Mouse (Mus musculus) heart, adult 2 months (tissue): Measurements from ENCODE around the gene Nek6. TPM values are rescaled to one million over a fixed set of nuclear protein-coding genes. Genes with fewer than 3 reads are reported as not detected.
A peak's percentile ranks its signal among the peaks of the same experiment; 100 is the strongest.

Source experiments
- DNase-seq, 2 experiments: peaks; one replicate each; pipeline ENCODE4 v3.0.0; 2021
- H3K27ac ChIP-seq: fragments of 200-600 bp; 2 replicates; pipeline ENCODE4 v1.8.1; 2022
- H3K27me3 ChIP-seq: fragments of 200-500 bp; 2 replicates; pipeline ENCODE4 v1.6.1; 2012; ENCODE audit warnings: mild to moderate bottlenecking, low read length, inconsistent platforms, mixed read lengths; ENCODE audit not compliant: control insufficient read depth, insufficient read depth
- H3K36me3 ChIP-seq: fragments of 200-500 bp; 2 replicates; pipeline ENCODE4 v1.6.1; 2012; ENCODE audit warnings: low read length, inconsistent platforms; ENCODE audit not compliant: control insufficient read depth, insufficient read depth
- H3K4me1 ChIP-seq: fragments of 200-500 bp; 2 replicates; pipeline ENCODE4 v1.6.1; 2011; ENCODE audit warnings: low read length; ENCODE audit not compliant: control insufficient read depth, insufficient read depth
- H3K4me3 ChIP-seq: fragments of 200-600 bp; 2 replicates; pipeline ENCODE4 v1.8.1; 2022
- H3K79me2 ChIP-seq: fragments of 200-500 bp; replicated peaks from 2 replicates; pipeline ENCODE4 v1.6.1; 2012; ENCODE audit warnings: mild to moderate bottlenecking, inconsistent platforms, low read length, moderate library complexity, mixed read lengths; ENCODE audit not compliant: control insufficient read depth, insufficient read depth
- H3K9ac ChIP-seq: fragments of 200-500 bp; 2 replicates; pipeline ENCODE4 v1.6.1; 2012; ENCODE audit warnings: low read depth, mild to moderate bottlenecking, control low read depth, inconsistent platforms, low read length, mixed read lengths
- CTCF ChIP-seq: fragments of 200-600 bp; IDR thresholded peaks from 2 replicates; pipeline ENCODE4 v1.8.1; 2022; ENCODE audit warnings: antibody characterized with exemption, mild to moderate bottlenecking, moderate library complexity
- EP300 ChIP-seq: fragments of 200-500 bp; IDR thresholded peaks from 2 replicates; pipeline ENCODE4 v1.6.1; 2011; ENCODE audit warnings: low read depth, low read length, control low read depth; ENCODE audit not compliant: insufficient read depth
- POLR2A ChIP-seq: fragments of 200-500 bp; IDR thresholded peaks from 2 replicates; pipeline ENCODE4 v1.6.1; 2011; ENCODE audit warnings: mild to moderate bottlenecking, low read depth, low read length, control low read depth; ENCODE audit not compliant: insufficient read depth
- WGBS: fragments of 180-500 bp; shearing (Covaris S2); methylation state at CpG from one replicate; pipeline ENCODE4 v1.1.7; 2018; 5-methylcytosine and 5-hydroxymethylcytosine counted together
- intact Hi-C: fragments of 180-260 bp; cut with DNase I; formaldehyde crosslinking; loops from one replicate; pipeline ENCODE4 v1.15.1; 2025
- microRNA-seq, 2 experiments: library from miRNA; unstranded; fragments of <30 nt; microRNA quantifications; one replicate each; pipeline ENCODE4 v1.2.0; 2021
- polyA plus RNA-seq: library from polyadenylated mRNA; depleted of rRNA; stranded (reverse); fragments of >200 nt; gene quantifications from 2 replicates; pipeline ENCODE4 v1.2.3, GENCODE M21; 2012; rRNA removed
- total RNA-seq, 2 experiments: library from RNA; stranded (reverse); gene quantifications; 2 replicates each; pipeline ENCODE4 v1.2.3; 2021

The Nek6 gene
- total and polyA plus RNA-seq, 3 experiments: 2.9 to 5.8 (median 3.3) TPM

- 87% methylated on average over 4 of the region's 4 CpGs for WGBS
- Histone ChIP-seq H3K79me2 (peaks cover 5% of the 10 kb centered on the region), H3K9ac (no peak overlapping the region), H3K4me3 (no peak overlapping the region), H3K27ac (no peak overlapping the region), H3K36me3 (peaks cover 10% of the 10 kb centered on the region), H3K27me3 (no peaks in the 10 kb centered on the region), H3K4me1 (peaks cover 2% of the 10 kb centered on the region)
- intact Hi-C loops: no loop called here
- DNase-seq: no peak
- TF ChIP-seq POLR2A (no peak), CTCF (no peak), EP300 (no peak)
These were observed 117.4 kb downstream of the Nek6 start for GRCm38 (mm10) chr2:38628801-38629200.

- TF ChIP-seq CTCF: no peak
- TF ChIP-seq EP300: no peak
- TF ChIP-seq POLR2A: no peak
- Histone ChIP-seq H3K4me3 (no peak overlapping the region), H3K27ac (no peak overlapping the region), H3K9ac (no peak overlapping the region), H3K27me3 (no peaks in the 10 kb centered on the region), H3K4me1 (no peaks in the 10 kb centered on the region; the same call in 1 of the 2 replicates), H3K79me2 (peaks cover 4% of the 10 kb centered on the region), H3K36me3 (peaks cover 6% of the 10 kb centered on the region)
- intact Hi-C loops: no loop called here
- WGBS: 90% methylated on average over 3 of the region's 3 CpGs
- no peak for DNase-seq
These were observed 118.0 kb downstream of the Nek6 start for GRCm38 (mm10) chr2:38629451-38629850.

- H3K36me3 ChIP-seq: peaks cover 9% of the 10 kb centered on the region
- intact Hi-C loops: no loop called here
These were observed 119.1 kb downstream of the Nek6 start for GRCm38 (mm10) chr2:38630574-38630973.

DNA sequence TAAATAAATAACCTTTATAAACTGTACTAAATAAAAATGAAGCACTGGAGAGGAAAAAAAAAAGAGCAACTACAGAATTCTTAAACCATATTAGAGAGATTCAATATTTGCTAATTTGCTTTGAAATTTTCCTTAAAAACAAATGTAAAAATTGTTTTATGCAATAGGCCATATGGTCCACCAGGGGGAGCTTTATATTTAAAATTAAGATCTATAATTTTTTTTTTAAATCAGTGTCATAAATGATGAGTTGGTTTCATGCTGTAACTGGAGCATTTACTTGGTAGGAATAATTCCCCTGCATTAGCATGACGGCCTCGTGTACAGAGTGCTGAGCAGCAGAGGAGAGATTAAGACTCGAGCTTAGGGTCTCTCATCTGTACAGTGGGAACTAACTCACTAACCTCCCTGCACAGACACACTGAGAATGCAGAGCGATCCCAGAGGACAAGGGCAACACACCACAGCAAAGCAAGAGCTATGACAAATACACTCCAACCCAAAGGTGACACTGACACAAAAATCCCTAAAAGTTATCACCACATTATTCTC is 126.3 kb downstream of the Nek6 start:
- WGBS: 72% methylated on average over 4 of the region's 4 CpGs
- H3K27ac ChIP-seq: no peak overlapping the region
- intact Hi-C loops: no loop called here
- H3K4me3 ChIP-seq: no peak overlapping the region
- H3K4me1 ChIP-seq: no peaks in the 10 kb centered on the region
- H3K27me3 ChIP-seq: no peaks in the 10 kb centered on the region
- no peak overlapping the region for H3K9ac ChIP-seq
- TF ChIP-seq EP300: no peak
- peak; percentile 83 for TF ChIP-seq CTCF
- no peaks in the 10 kb centered on the region for H3K79me2 ChIP-seq
- H3K36me3 ChIP-seq: peaks cover 13% of the 10 kb centered on the region
- no peak for DNase-seq

More at GRCm38 (mm10) chr2:38630574-38630973, 119.1 kb downstream of the Nek6 start:
- no peak for TF ChIP-seq EP300
- TF ChIP-seq CTCF: no peak
- no peak for TF ChIP-seq POLR2A
- H3K27ac ChIP-seq: no peak overlapping the region
- no peak overlapping the region for H3K4me3 ChIP-seq
- H3K27me3 ChIP-seq: no peaks in the 10 kb centered on the region
- H3K9ac ChIP-seq: no peak overlapping the region
- no peak for DNase-seq
- H3K4me1 ChIP-seq: no peaks in the 10 kb centered on the region; the same call in 1 of the 2 replicates
- WGBS: 69% methylated on average over 2 of the region's 2 CpGs
- peaks cover 4% of the 10 kb centered on the region for H3K79me2 ChIP-seq

GRCm38 (mm10) chr2:38641761-38642160 is 130.3 kb downstream of the Nek6 start:
- peaks cover 13% of the 10 kb centered on the region for H3K36me3 ChIP-seq
- DNase-seq: no peak
- no peak overlapping the region for H3K9ac ChIP-seq
- no peak overlapping the region for H3K4me3 ChIP-seq
- peaks cover 4% of the 10 kb centered on the region for H3K79me2 ChIP-seq
- 90% methylated on average over 1 of the region's 1 CpGs for WGBS
- intact Hi-C loops: loop anchor here (1.0 to 10.0 kb wide), 2 partner anchors 18 to 363 kb away; partner anchors contain the start of genes Arpc5l and Rpl35
- TF ChIP-seq CTCF: no peak
- no peak for TF ChIP-seq POLR2A
- TF ChIP-seq EP300: no peak
- peaks cover 3% of the 10 kb centered on the region for H3K4me1 ChIP-seq
- no peaks in the 10 kb centered on the region for H3K27me3 ChIP-seq
- no peak overlapping the region for H3K27ac ChIP-seq

DNA sequence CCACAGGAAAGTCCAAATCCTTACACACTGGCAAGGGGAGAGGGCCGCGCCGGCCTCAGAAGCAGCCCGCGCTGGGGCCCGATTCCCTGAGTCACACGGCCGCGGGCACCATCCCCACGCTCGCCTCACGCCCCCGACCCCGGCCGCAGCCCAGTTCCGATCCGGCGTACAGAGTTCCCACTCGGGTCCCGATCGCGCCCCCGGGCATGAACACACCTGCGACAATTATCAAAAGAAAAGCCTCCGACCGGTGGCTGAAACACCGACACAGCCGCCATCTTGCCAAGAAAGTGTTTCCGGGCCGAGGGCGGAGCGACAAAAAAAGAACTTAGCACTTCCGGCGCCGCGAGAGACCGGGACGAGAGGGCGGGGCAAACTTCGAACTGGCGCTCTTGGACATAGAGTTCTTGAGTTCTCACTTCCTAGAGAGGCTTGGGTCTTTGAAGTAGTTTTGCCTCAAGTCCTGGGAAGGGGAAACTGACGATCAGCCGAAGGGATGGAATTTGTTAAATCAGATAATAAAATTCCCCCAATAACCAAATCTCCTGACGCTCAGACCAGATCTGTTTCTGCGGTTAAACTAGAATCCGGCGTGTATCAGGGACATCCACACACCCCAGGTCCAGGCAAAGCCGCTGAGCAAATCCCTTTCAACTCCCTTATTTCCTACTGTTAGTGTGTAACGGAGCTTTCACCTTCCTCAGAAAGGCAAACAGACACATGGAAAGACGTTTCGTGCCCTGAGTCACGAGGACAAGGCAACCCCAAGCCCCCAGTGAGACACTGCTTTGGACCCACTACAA is 132.4 kb downstream of the Nek6 start, which contains the start of gene Psmb7:
Gene Psmb7, minus strand, starts transcription at position 463 of the 803 bp plus-strand sequence.
- no peak for TF ChIP-seq EP300
- TF ChIP-seq POLR2A: peak; percentile 77
- no peak for TF ChIP-seq CTCF
- Histone ChIP-seq H3K27me3 (no peaks in the 10 kb centered on the region), H3K27ac (peak within 1 kb of the TSS; percentile 79), H3K9ac (peak within 1 kb of the TSS; percentile 92), H3K4me1 (peaks cover 3% of the 10 kb centered on the region), H3K79me2 (peaks cover 4% of the 10 kb centered on the region), H3K36me3 (peaks cover 13% of the 10 kb centered on the region), H3K4me3 (peak within 1 kb of the TSS; percentile 85)
- intact Hi-C loops: loop anchor here (10.0 kb wide), 1 partner anchor 361 kb away; the partner anchor contains the start of genes Arpc5l and Rpl35
- 2% methylated on average over 52 of the region's 52 CpGs for WGBS
- DNase-seq: peak; percentile 87 to 90

Small RNA genes within 50 kb of the gene (microRNA-seq; reads per million reads assigned to microRNA genes)
- 0 reads per million in 2 experiments for gene Gm27634

Other genes starting within 250 kb of the Nek6 start
- 10 to 100 TPM; 22.0 to 26.8 TPM for gene Dennd1a, start 224.3 kb upstream of the Nek6 start, total RNA-seq
- gene Dennd1a, start 224.3 kb upstream of the Nek6 start, polyA plus RNA-seq: 17.0 and 17.6 TPM in 2 replicates
- not detected for gene Lhx2, start 172.4 kb upstream of the Nek6 start, total RNA-seq
- gene Lhx2, start 172.4 kb upstream of the Nek6 start, polyA plus RNA-seq: 0.06 TPM in 1 of 2 replicates, not detected in the other
- gene Psmb7, start 132.4 kb downstream of the Nek6 start, total RNA-seq: 100 to 1,000 TPM; 220 to 247 TPM
- gene Psmb7, start 132.4 kb downstream of the Nek6 start, polyA plus RNA-seq: 129 and 237 TPM in 2 replicates
- not detected for gene Nr5a1, start 202.9 kb downstream of the Nek6 start, total RNA-seq
- 0.06 and 0.16 TPM in 2 replicates for gene Nr5a1, start 202.9 kb downstream of the Nek6 start, polyA plus RNA-seq